Mouse (Mus musculus): Measurements from ENCODE around the gene Tnfsf12. TPM values are rescaled to one million over a fixed set of nuclear protein-coding genes. Genes with fewer than 3 reads are reported as not detected.
A peak's percentile ranks its signal among the peaks of the same experiment; 100 is the strongest.

Gene Tnfsf12
- polyA plus RNA-seq, 1 experiment = 16.3 TPM

- WGBS = 88% methylated on average over 15 of the region's 15 CpGs
- DNase-seq = no peak
- peaks cover 29% of the 10 kb centered on the region for H3K36me3 ChIP-seq (ENCODE audit: control insufficient read depth, insufficient read depth, low read length)
- no peaks in the 10 kb centered on the region for H3K27me3 ChIP-seq (ENCODE audit: control insufficient read depth, insufficient read depth, low read length)
- no peak overlapping the region for H3K27ac ChIP-seq (ENCODE audit: control insufficient read depth, insufficient read depth, low read length)
- peaks cover 11% of the 10 kb centered on the region for H3K4me1 ChIP-seq (replicated peaks; ENCODE audit: control insufficient read depth, insufficient read depth, low read length)
- no peak overlapping the region for H3K4me3 ChIP-seq (ENCODE audit: control insufficient read depth, insufficient read depth, low read length)
- TF ChIP-seq CTCF (IDR thresholded peaks at IDR 0.05; ENCODE audit: borderline replicate concordance, control insufficient read depth, extremely low read depth, insufficient read depth, low read length, poor library complexity) (peak; percentile 44; the same call in 1 of the 2 replicates), POLR2A (IDR thresholded peaks at IDR 0.05; ENCODE audit: control insufficient read depth, extremely low read depth, insufficient read depth, low read length, poor library complexity) (no peak)
Measured at GRCm38 (mm10) chr11:69657462-69657881, 38.2 kb downstream of the Tnfsf12 start.

GRCm38 (mm10) chr11:69656617-69657461 is 38.8 kb downstream of the Tnfsf12 start:
- Histone ChIP-seq H3K4me3 (ENCODE audit: control insufficient read depth, insufficient read depth, low read length) (no peak overlapping the region), H3K36me3 (ENCODE audit: control insufficient read depth, insufficient read depth, low read length) (peaks cover 35% of the 10 kb centered on the region), H3K27ac (ENCODE audit: control insufficient read depth, insufficient read depth, low read length) (no peak overlapping the region), H3K4me1 (replicated peaks; ENCODE audit: control insufficient read depth, insufficient read depth, low read length) (peaks cover 10% of the 10 kb centered on the region), H3K27me3 (ENCODE audit: control insufficient read depth, insufficient read depth, low read length) (no peaks in the 10 kb centered on the region)
- WGBS = 85% methylated on average over 10 of the region's 10 CpGs
- DNase-seq = peak; percentile 66
- TF ChIP-seq POLR2A (IDR thresholded peaks at IDR 0.05; ENCODE audit: control insufficient read depth, extremely low read depth, insufficient read depth, low read length, poor library complexity) = no peak
- TF ChIP-seq CTCF (IDR thresholded peaks at IDR 0.05; ENCODE audit: borderline replicate concordance, control insufficient read depth, extremely low read depth, insufficient read depth, low read length, poor library complexity) = no peak

- H3K4me1 ChIP-seq (replicated peaks; ENCODE audit: control insufficient read depth, insufficient read depth, low read length) = 0 out of 2 replicates have a peak, but pooled peaks cover 3% of the 10 kb centered on the region
- WGBS = 95% methylated on average over 5 of the region's 5 CpGs
- no peak for TF ChIP-seq CTCF (IDR thresholded peaks at IDR 0.05; ENCODE audit: borderline replicate concordance, control insufficient read depth, extremely low read depth, insufficient read depth, low read length, poor library complexity)
- TF ChIP-seq POLR2A (IDR thresholded peaks at IDR 0.05; ENCODE audit: control insufficient read depth, extremely low read depth, insufficient read depth, low read length, poor library complexity) = no peak
- H3K27ac ChIP-seq (ENCODE audit: control insufficient read depth, insufficient read depth, low read length) = no peak overlapping the region
- H3K4me3 ChIP-seq (ENCODE audit: control insufficient read depth, insufficient read depth, low read length) = no peak overlapping the region
- DNase-seq = no peak
- H3K36me3 ChIP-seq (ENCODE audit: control insufficient read depth, insufficient read depth, low read length) = peaks cover 43% of the 10 kb centered on the region
- H3K27me3 ChIP-seq (ENCODE audit: control insufficient read depth, insufficient read depth, low read length) = no peaks in the 10 kb centered on the region
Measured at GRCm38 (mm10) chr11:69656065-69656455, 39.6 kb downstream of the Tnfsf12 start.

GRCm38 (mm10) chr11:69655264-69656064 is 40.2 kb downstream of the Tnfsf12 start, which contains the start of gene Sox15:
Sox15 (plus strand) TSS chr11:69655314.
- no peaks in the 10 kb centered on the region for H3K27me3 ChIP-seq (ENCODE audit: control insufficient read depth, insufficient read depth, low read length)
- H3K4me3 ChIP-seq (ENCODE audit: control insufficient read depth, insufficient read depth, low read length) = no peak within 1 kb of the TSS
- 0 out of 2 replicates have a peak, but pooled peaks cover 3% of the 10 kb centered on the region for H3K4me1 ChIP-seq (replicated peaks; ENCODE audit: control insufficient read depth, insufficient read depth, low read length)
- DNase-seq = no peak
- peaks cover 49% of the 10 kb centered on the region for H3K36me3 ChIP-seq (ENCODE audit: control insufficient read depth, insufficient read depth, low read length)
- peak; percentile 72; the same call in 1 of the 2 replicates for TF ChIP-seq CTCF (IDR thresholded peaks at IDR 0.05; ENCODE audit: borderline replicate concordance, control insufficient read depth, extremely low read depth, insufficient read depth, low read length, poor library complexity)
- TF ChIP-seq POLR2A (IDR thresholded peaks at IDR 0.05; ENCODE audit: control insufficient read depth, extremely low read depth, insufficient read depth, low read length, poor library complexity) = no peak
- 74% methylated on average over 34 of the region's 34 CpGs for WGBS
- no peak within 1 kb of the TSS for H3K27ac ChIP-seq (ENCODE audit: control insufficient read depth, insufficient read depth, low read length)

- TF ChIP-seq CTCF (IDR thresholded peaks at IDR 0.05; ENCODE audit: borderline replicate concordance, control insufficient read depth, extremely low read depth, insufficient read depth, low read length, poor library complexity) = no peak
- TF ChIP-seq POLR2A (IDR thresholded peaks at IDR 0.05; ENCODE audit: control insufficient read depth, extremely low read depth, insufficient read depth, low read length, poor library complexity) = no peak
- no peak for DNase-seq
- Histone ChIP-seq H3K27ac (ENCODE audit: control insufficient read depth, insufficient read depth, low read length) (no peak overlapping the region), H3K27me3 (ENCODE audit: control insufficient read depth, insufficient read depth, low read length) (no peaks in the 10 kb centered on the region), H3K4me3 (ENCODE audit: control insufficient read depth, insufficient read depth, low read length) (no peak overlapping the region), H3K36me3 (ENCODE audit: control insufficient read depth, insufficient read depth, low read length) (peaks cover 56% of the 10 kb centered on the region), H3K4me1 (replicated peaks; ENCODE audit: control insufficient read depth, insufficient read depth, low read length) (0 out of 2 replicates have a peak, but pooled peaks cover 3% of the 10 kb centered on the region)
- 51% methylated on average over 9 of the region's 9 CpGs for WGBS
Measured at GRCm38 (mm10) chr11:69654760-69655159, 40.9 kb downstream of the Tnfsf12 start.

GRCm38 (mm10) chr11:69653399-69653798 is 42.2 kb downstream of the Tnfsf12 start:
- 97% methylated on average over 5 of the region's 5 CpGs for WGBS
- peaks cover 61% of the 10 kb centered on the region for H3K36me3 ChIP-seq (ENCODE audit: control insufficient read depth, insufficient read depth, low read length)
- no peaks in the 10 kb centered on the region for H3K27me3 ChIP-seq (ENCODE audit: control insufficient read depth, insufficient read depth, low read length)
- no peak for TF ChIP-seq CTCF (IDR thresholded peaks at IDR 0.05; ENCODE audit: borderline replicate concordance, control insufficient read depth, extremely low read depth, insufficient read depth, low read length, poor library complexity)
- TF ChIP-seq POLR2A (IDR thresholded peaks at IDR 0.05; ENCODE audit: control insufficient read depth, extremely low read depth, insufficient read depth, low read length, poor library complexity) = no peak
- 0 out of 2 replicates have a peak, but pooled peaks cover 3% of the 10 kb centered on the region for H3K4me1 ChIP-seq (replicated peaks; ENCODE audit: control insufficient read depth, insufficient read depth, low read length)
- H3K4me3 ChIP-seq (ENCODE audit: control insufficient read depth, insufficient read depth, low read length) = no peak overlapping the region
- DNase-seq = no peak
- H3K27ac ChIP-seq (ENCODE audit: control insufficient read depth, insufficient read depth, low read length) = no peak overlapping the region
